Mouse (Mus musculus) stomach, embryonic 14.5 days (tissue): ENCODE measurements around the gene Pgam5. TPM values are rescaled to one million over a fixed set of nuclear protein-coding genes. Genes with fewer than 3 reads are reported as not detected.

Experiments used
- ATAC-seq: fragments of 200-750 bp; cut with Nextera tagmentation; 2 replicates; pipeline ENCODE4 v1.8.0; 2017; ENCODE audit warnings: low read depth, moderate TSS enrichment; ENCODE audit not compliant: insufficient number of reproducible peaks, insufficient read depth, low FRiP score
- H3K27ac ChIP-seq: fragments of 300-500 bp; sonication (generic); 2 replicates; pipeline ENCODE4 v1.5.1; 2014; ENCODE audit warnings: mild to moderate bottlenecking, low read length, moderate library complexity, mixed read lengths
- H3K27me3 ChIP-seq: fragments of 300-500 bp; sonication (generic); 2 replicates; pipeline ENCODE4 v1.6.1; 2014; ENCODE audit warnings: low read length, control low read depth, mixed read lengths; ENCODE audit not compliant: control insufficient read depth, insufficient read depth
- H3K36me3 ChIP-seq: fragments of 300-500 bp; sonication (generic); 2 replicates; pipeline ENCODE4 v1.6.1; 2014; ENCODE audit warnings: mild to moderate bottlenecking, control low read depth, low read length, moderate library complexity, mixed read lengths; ENCODE audit not compliant: control insufficient read depth, insufficient read depth
- H3K4me1 ChIP-seq: fragments of 300-500 bp; sonication (generic); 2 replicates; pipeline ENCODE4 v1.6.1; 2014; ENCODE audit warnings: low read length, control low read depth, mixed read lengths; ENCODE audit not compliant: control insufficient read depth, insufficient read depth
- H3K4me2 ChIP-seq: fragments of 300-500 bp; sonication (generic); replicated peaks from 2 replicates; pipeline ENCODE4 v1.6.1; 2014; ENCODE audit warnings: low read depth, low read length, control low read depth
- H3K4me3 ChIP-seq: fragments of 300-500 bp; sonication (generic); 2 replicates; pipeline ENCODE4 v1.5.1; 2014; ENCODE audit warnings: low read depth, low read length, control low read depth
- H3K9ac ChIP-seq: fragments of 300-500 bp; sonication (generic); replicated peaks from 2 replicates; pipeline ENCODE4 v1.6.1; 2014; ENCODE audit warnings: low read depth, mild to moderate bottlenecking, control low read depth, low read length, moderate library complexity, mixed read lengths
- H3K9me3 ChIP-seq: fragments of 300-500 bp; sonication (generic); 2 replicates; pipeline ENCODE4 v1.6.1; 2016; ENCODE audit warnings: low read depth, low read length, control low read depth; ENCODE audit not compliant: control insufficient read depth
- WGBS: fragments of 180-500 bp; shearing (Covaris S2); extraction: QIAGEN DNeasy Blood & Tissue Kit; methylation state at CpG from one replicate; pipeline ENCODE4 v1.1.7; 2014; 5-methylcytosine and 5-hydroxymethylcytosine counted together
- polyA plus RNA-seq: library from polyadenylated mRNA; unstranded; fragments of >200 nt; fragmentation: Nextera tagmentation; extraction: Ambion mirVana; gene quantifications from 2 replicates; pipeline ENCODE4 v1.2.1, GENCODE M21; 2014

Gene Pgam5
- polyA plus RNA-seq = 58.4 and 70.8 TPM in 2 replicates

GRCm38 (mm10) chr5:110269141-110270101, at the start of gene Pgam5:
Gene Pgam5 (minus strand): TSS chr5:110269913.
- no peaks in the 10 kb centered on the region for H3K9me3 ChIP-seq
- no peaks in the 10 kb centered on the region for H3K27me3 ChIP-seq
- peak within 1 kb of the TSS; percentile 79 for H3K4me2 ChIP-seq
- H3K27ac ChIP-seq = peak within 1 kb of the TSS; percentile 62; the same call in 1 of the 2 replicates
- H3K4me3 ChIP-seq = peak within 1 kb of the TSS; percentile 94
- H3K9ac ChIP-seq = peak within 1 kb of the TSS; percentile 63
- WGBS = under 1% methylated on average over 62 of the region's 66 CpGs
- H3K36me3 ChIP-seq = peaks cover 26% of the 10 kb centered on the region
- peaks cover 6% of the 10 kb centered on the region; the same call in 1 of the 2 replicates for H3K4me1 ChIP-seq
- peak; percentile 90 for ATAC-seq

GRCm38 (mm10) chr5:110313127-110313526, 43.4 kb upstream of the Pgam5 start:
- Histone ChIP-seq H3K9me3 (no peaks in the 10 kb centered on the region), H3K4me3 (no peak overlapping the region), H3K4me2 (no peak overlapping the region), H3K27ac (no peak overlapping the region), H3K9ac (no peak overlapping the region), H3K4me1 (no peaks in the 10 kb centered on the region), H3K36me3 (peaks cover 37% of the 10 kb centered on the region), H3K27me3 (no peaks in the 10 kb centered on the region)
- no peak for ATAC-seq
- 88% methylated on average over 3 of the region's 3 CpGs for WGBS

- Histone ChIP-seq H3K4me2 (no peak overlapping the region), H3K4me3 (no peak overlapping the region), H3K4me1 (no peaks in the 10 kb centered on the region), H3K36me3 (peaks cover 47% of the 10 kb centered on the region), H3K27me3 (no peaks in the 10 kb centered on the region), H3K27ac (no peak overlapping the region), H3K9ac (no peak overlapping the region), H3K9me3 (no peaks in the 10 kb centered on the region)
- no peak for ATAC-seq
- WGBS = 92% methylated on average over 7 of the region's 7 CpGs
Measured at GRCm38 (mm10) chr5:110308861-110309260, 39.1 kb upstream of the Pgam5 start.

- Histone ChIP-seq H3K9me3 (no peaks in the 10 kb centered on the region), H3K9ac (no peak overlapping the region), H3K27ac (no peak overlapping the region), H3K27me3 (no peaks in the 10 kb centered on the region), H3K4me1 (no peaks in the 10 kb centered on the region), H3K4me2 (no peak overlapping the region), H3K36me3 (peaks cover 57% of the 10 kb centered on the region), H3K4me3 (no peak overlapping the region)
- WGBS = 85% methylated on average over 2 of the region's 2 CpGs
- ATAC-seq = no peak
Measured at GRCm38 (mm10) chr5:110300591-110300990, 30.9 kb upstream of the Pgam5 start.

- Histone ChIP-seq H3K4me1 (no peaks in the 10 kb centered on the region), H3K36me3 (peaks cover 53% of the 10 kb centered on the region), H3K4me3 (no peak overlapping the region), H3K9me3 (no peaks in the 10 kb centered on the region), H3K27ac (no peak overlapping the region), H3K27me3 (no peaks in the 10 kb centered on the region), H3K4me2 (no peak overlapping the region), H3K9ac (no peak overlapping the region)
- 92% methylated on average over 1 of the region's 1 CpGs for WGBS
- ATAC-seq = no peak
Measured at GRCm38 (mm10) chr5:110296637-110297036, 26.9 kb upstream of the Pgam5 start.

- Histone ChIP-seq H3K9ac (no peak overlapping the region), H3K4me1 (no peaks in the 10 kb centered on the region), H3K4me3 (no peak overlapping the region), H3K4me2 (no peak overlapping the region), H3K27me3 (no peaks in the 10 kb centered on the region), H3K27ac (no peak overlapping the region), H3K9me3 (no peaks in the 10 kb centered on the region), H3K36me3 (peaks cover 45% of the 10 kb centered on the region)
- WGBS = 92% methylated on average over 1 of the region's 1 CpGs
- ATAC-seq = no peak
Measured at GRCm38 (mm10) chr5:110291649-110292048, 21.9 kb upstream of the Pgam5 start.

GRCm38 (mm10) chr5:110287084-110287475, 17.4 kb upstream of the Pgam5 start:
- H3K27me3 ChIP-seq = no peaks in the 10 kb centered on the region
- no peak overlapping the region for H3K27ac ChIP-seq
- no peak for ATAC-seq
- no peaks in the 10 kb centered on the region for H3K9me3 ChIP-seq
- no peak overlapping the region; the same call in 1 of the 2 replicates for H3K9ac ChIP-seq
- H3K4me3 ChIP-seq = peak overlapping the region; percentile 47
- H3K4me2 ChIP-seq = peak overlapping the region; percentile 91
- H3K4me1 ChIP-seq = peaks cover 7% of the 10 kb centered on the region; the same call in 1 of the 2 replicates
- 50% methylated on average over 2 of the region's 2 CpGs for WGBS
- peaks cover 18% of the 10 kb centered on the region for H3K36me3 ChIP-seq

GRCm38 (mm10) chr5:110286446-110287083, 16.9 kb upstream of the Pgam5 start:
- H3K4me2 ChIP-seq = peak overlapping the region; percentile 91
- no peaks in the 10 kb centered on the region for H3K27me3 ChIP-seq
- H3K9ac ChIP-seq = peak overlapping the region; percentile 49
- WGBS = 2% methylated on average over 31 of the region's 31 CpGs
- 0 out of 2 replicates have a peak overlapping the region, but pooled peaks have one; percentile 34 for H3K27ac ChIP-seq
- H3K9me3 ChIP-seq = no peaks in the 10 kb centered on the region
- peaks cover 7% of the 10 kb centered on the region; the same call in 1 of the 2 replicates for H3K4me1 ChIP-seq
- H3K4me3 ChIP-seq = peak overlapping the region; percentile 47
- peak; percentile 68; the same call in 1 of the 2 replicates for ATAC-seq
- H3K36me3 ChIP-seq = peaks cover 17% of the 10 kb centered on the region
